Mouse (Mus musculus): ENCODE data around the gene Steap1. TPM values are rescaled to one million over a fixed set of nuclear protein-coding genes. Genes with fewer than 3 reads are reported as not detected.

Steap1 gene
- polyA plus RNA-seq (2014; fragmentation: Illumina TruSeq; extraction: RNeasy Lipid Tissue Mini Kit (QIAGEN cat#74804); ENCODE audit: low read depth, low replicate concordance) = 4.4 TPM

DNA sequence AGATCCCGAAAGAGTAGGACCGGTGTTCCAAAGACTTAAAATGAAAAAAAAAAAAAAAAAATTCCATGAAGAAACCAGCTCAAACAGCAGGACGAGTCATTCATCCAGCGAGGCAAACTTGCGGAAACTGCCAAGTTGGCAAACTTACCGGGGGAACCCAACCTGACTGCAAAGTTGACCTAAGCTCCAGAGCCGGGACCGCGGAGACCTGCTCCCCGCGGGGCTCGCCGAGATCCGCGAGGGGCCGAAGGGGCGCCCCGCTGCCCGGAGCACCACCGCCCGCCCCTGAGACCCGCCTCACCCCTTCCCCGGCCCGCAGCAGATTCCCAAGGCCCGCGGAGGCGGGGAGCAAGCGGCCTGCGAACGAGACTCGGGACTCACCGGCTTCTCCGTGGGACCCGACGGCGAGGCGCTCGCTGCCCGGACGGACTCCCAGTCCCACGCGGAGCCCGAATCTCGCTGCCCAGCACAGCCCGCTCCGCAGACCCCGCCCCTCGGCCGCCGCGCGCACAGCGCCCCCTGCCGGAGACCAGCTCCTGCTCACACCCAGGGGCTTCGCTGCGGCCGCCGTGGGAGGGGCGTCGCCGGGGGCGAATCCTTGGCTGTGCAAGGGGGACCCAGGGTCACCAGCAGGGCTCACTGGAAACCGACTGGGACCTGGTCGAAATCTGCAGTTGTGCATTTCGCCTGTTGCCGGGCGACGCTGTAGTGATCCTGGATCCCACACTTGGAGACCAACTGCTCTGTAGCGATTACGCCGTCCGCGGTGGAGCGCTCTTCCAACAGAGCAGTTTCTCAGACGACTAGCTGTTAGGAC, at the start of gene Steap1:
TSS of gene Steap1 (minus strand) at position 461 of the 817 bp plus-strand sequence.

DNA sequence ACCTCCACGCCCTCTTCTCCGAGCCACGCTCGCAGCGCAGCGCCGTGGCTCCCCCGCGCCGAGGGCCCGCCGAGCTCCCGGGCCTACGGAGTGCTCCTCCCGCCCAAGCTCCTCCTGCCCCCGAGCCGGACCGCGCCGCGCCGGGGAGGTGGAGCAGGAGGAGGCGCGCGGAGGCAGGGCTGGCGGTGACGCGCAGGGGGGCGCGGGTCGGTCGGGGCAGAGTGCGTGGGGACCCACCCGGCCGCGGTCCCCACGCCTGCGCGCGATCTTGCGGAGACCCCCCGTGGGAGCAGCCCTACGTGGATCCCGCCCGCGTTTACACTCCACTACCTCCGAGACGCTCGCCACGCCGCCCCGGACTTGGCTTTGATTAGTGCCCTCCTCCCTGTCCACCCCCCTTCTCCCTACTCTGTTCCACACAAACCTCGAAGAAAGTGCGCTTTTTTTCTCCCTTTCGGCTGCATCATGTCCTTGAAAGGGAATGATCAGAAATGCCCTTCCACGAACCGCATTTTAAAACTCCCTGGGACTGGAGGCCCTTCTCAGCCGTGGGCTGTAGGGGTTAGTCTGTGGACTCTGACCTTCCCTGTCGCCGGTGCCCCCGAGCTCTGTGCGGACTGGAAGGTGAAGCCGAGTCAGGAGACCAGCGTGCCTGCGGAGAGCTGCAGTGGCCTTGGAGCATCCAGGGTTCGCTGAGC, 55.0 kb downstream of the Steap1 start, which contains the start of gene Steap2:
TSS of gene Steap2 (minus strand) at position 623 of the 698 bp plus-strand sequence.

Other genes with a start within 250 kb of the Steap1 start
- gene Cldn12, start 234.4 kb downstream of the Steap1 start, polyA plus RNA-seq (2014; fragmentation: Illumina TruSeq; extraction: RNeasy Lipid Tissue Mini Kit (QIAGEN cat#74804); ENCODE audit: low read depth, low replicate concordance) = 10.7 TPM
- 16.9 TPM for gene Gtpbp10, start 189.8 kb downstream of the Steap1 start, polyA plus RNA-seq (2014; fragmentation: Illumina TruSeq; extraction: RNeasy Lipid Tissue Mini Kit (QIAGEN cat#74804); ENCODE audit: low read depth, low replicate concordance)
- gene Gm8773, start 175.5 kb downstream of the Steap1 start, polyA plus RNA-seq (2014; fragmentation: Illumina TruSeq; extraction: RNeasy Lipid Tissue Mini Kit (QIAGEN cat#74804); ENCODE audit: low read depth, low replicate concordance) = 0.49 TPM
- gene Cfap69, start 85.1 kb downstream of the Steap1 start, polyA plus RNA-seq (2014; fragmentation: Illumina TruSeq; extraction: RNeasy Lipid Tissue Mini Kit (QIAGEN cat#74804); ENCODE audit: low read depth, low replicate concordance) = 814 TPM
- gene Steap2, start 54.7 kb downstream of the Steap1 start, polyA plus RNA-seq (2014; fragmentation: Illumina TruSeq; extraction: RNeasy Lipid Tissue Mini Kit (QIAGEN cat#74804); ENCODE audit: low read depth, low replicate concordance) = 17.2 TPM